Mouse (Mus musculus) erythroblast, embryonic 14.5 days (primary cell): ENCODE measurements around the gene 1110008L16Rik. TPM values are rescaled to one million over a fixed set of nuclear protein-coding genes. Genes with fewer than 3 reads are reported as not detected.
"Not testable (repeated sequence)": the region's sequence is repeated elsewhere in the genome, so short reads cannot be mapped to it uniquely, and the experiment has no call there.

ENCODE experiments used
- H3K27me3 ChIP-seq: 2 replicates; pipeline ENCODE4 v1.6.1; 2012; ENCODE audit warnings: inconsistent platforms; ENCODE audit not compliant: control insufficient read depth
- H3K36me3 ChIP-seq: 2 replicates; pipeline ENCODE4 v1.6.1; 2012; ENCODE audit warnings: mild to moderate bottlenecking, inconsistent platforms; ENCODE audit not compliant: control insufficient read depth
- H3K4me1 ChIP-seq: 2 replicates; pipeline ENCODE4 v1.6.1; 2012; ENCODE audit warnings: inconsistent platforms; ENCODE audit not compliant: control insufficient read depth
- H3K4me3 ChIP-seq: replicated peaks from 2 replicates; pipeline ENCODE3; 2012; ENCODE audit warnings: moderate library complexity, mild to moderate bottlenecking, inconsistent platforms
- H3K9me3 ChIP-seq: 2 replicates; pipeline ENCODE4 v1.6.1; 2012; ENCODE audit warnings: low read length, inconsistent platforms, mixed read lengths; ENCODE audit not compliant: control insufficient read depth
- GATA1 ChIP-seq: IDR thresholded peaks from 2 replicates; pipeline ENCODE4 v1.6.1; 2012; ENCODE audit warnings: low read length, inconsistent platforms, mixed read lengths
- TAL1 ChIP-seq: IDR thresholded peaks from 3 replicates; pipeline ENCODE4 v1.6.1; 2012; ENCODE audit warnings: low read length, inconsistent platforms, mixed read lengths
- polyA plus RNA-seq: library from polyadenylated mRNA; stranded (reverse); fragments of >175 nt; gene quantifications from 2 replicates; pipeline ENCODE4 v1.2.3, GENCODE M21; 2012

1110008L16Rik gene
- polyA plus RNA-seq, 1 experiment = 0.03 TPM

- no peaks in the 10 kb centered on the region for H3K27me3 ChIP-seq
- TF ChIP-seq GATA1 (no peak), TAL1 (no peak)
- H3K36me3 ChIP-seq = peaks cover 5% of the 10 kb centered on the region
- H3K9me3 ChIP-seq = no peaks in the 10 kb centered on the region
- peaks cover 17% of the 10 kb centered on the region for H3K4me1 ChIP-seq
- H3K4me3 ChIP-seq = no peak overlapping the region
Observed at GRCm38 (mm10) chr12:55329351-55329750, 30.0 kb downstream of the 1110008L16Rik start.

- H3K36me3 ChIP-seq = peaks cover 5% of the 10 kb centered on the region
- no peaks in the 10 kb centered on the region for H3K9me3 ChIP-seq
- TF ChIP-seq TAL1 (no peak), GATA1 (no peak)
Observed at GRCm38 (mm10) chr12:55333662-55334061, 34.3 kb downstream of the 1110008L16Rik start.

GRCm38 (mm10) chr12:55338490-55338889 lies 39.1 kb downstream of the 1110008L16Rik start:
- H3K27me3 ChIP-seq, H3K4me3 ChIP-seq, H3K4me1 ChIP-seq, H3K36me3 ChIP-seq, H3K9me3 ChIP-seq: not testable (repeated sequence)

More at GRCm38 (mm10) chr12:55333662-55334061, 34.3 kb downstream of the 1110008L16Rik start:
- no peaks in the 10 kb centered on the region for H3K27me3 ChIP-seq
- H3K4me3 ChIP-seq = no peak overlapping the region
- H3K4me1 ChIP-seq = peaks cover 11% of the 10 kb centered on the region

- not testable (repeated sequence) for H3K4me3 ChIP-seq, H3K27me3 ChIP-seq, H3K4me1 ChIP-seq, H3K9me3 ChIP-seq, H3K36me3 ChIP-seq
Observed at GRCm38 (mm10) chr12:55343045-55343444, 43.7 kb downstream of the 1110008L16Rik start.

GRCm38 (mm10) chr12:55343998-55344397 lies 44.6 kb downstream of the 1110008L16Rik start:
- H3K36me3 ChIP-seq = no peaks in the 10 kb centered on the region

GRCm38 (mm10) chr12:55344583-55344982 lies 45.2 kb downstream of the 1110008L16Rik start:
- Histone ChIP-seq H3K9me3 (no peaks in the 10 kb centered on the region), H3K36me3 (no peaks in the 10 kb centered on the region), H3K4me1 (peaks cover 2% of the 10 kb centered on the region; the same call in 1 of the 2 replicates), H3K27me3 (peaks cover 11% of the 10 kb centered on the region; the same call in 1 of the 2 replicates), H3K4me3 (no peak overlapping the region)
- no peak for TF ChIP-seq GATA1
- TF ChIP-seq TAL1 = no peak

More at GRCm38 (mm10) chr12:55343998-55344397, 44.6 kb downstream of the 1110008L16Rik start:
- Histone ChIP-seq H3K27me3 (peaks cover 9% of the 10 kb centered on the region; the same call in 1 of the 2 replicates), H3K9me3 (no peaks in the 10 kb centered on the region), H3K4me3 (no peak overlapping the region), H3K4me1 (peaks cover 2% of the 10 kb centered on the region; the same call in 1 of the 2 replicates)
- TF ChIP-seq GATA1 (no peak), TAL1 (no peak)

- Histone ChIP-seq H3K36me3 (no peaks in the 10 kb centered on the region), H3K27me3 (peaks cover 18% of the 10 kb centered on the region; the same call in 1 of the 2 replicates), H3K9me3 (no peaks in the 10 kb centered on the region), H3K4me1 (no peaks in the 10 kb centered on the region), H3K4me3 (no peak overlapping the region)
- TF ChIP-seq TAL1 = no peak
Observed at GRCm38 (mm10) chr12:55353423-55353822, 54.0 kb downstream of the 1110008L16Rik start.

- TF ChIP-seq GATA1 (no peak), TAL1 (no peak)
- Histone ChIP-seq H3K36me3 (no peaks in the 10 kb centered on the region), H3K27me3 (peaks cover 22% of the 10 kb centered on the region; the same call in 1 of the 2 replicates)
Observed at GRCm38 (mm10) chr12:55354904-55355303, 55.5 kb downstream of the 1110008L16Rik start.

GRCm38 (mm10) chr12:55357303-55357702 lies 57.9 kb downstream of the 1110008L16Rik start:
- Histone ChIP-seq H3K27me3 (peaks cover 13% of the 10 kb centered on the region; the same call in 1 of the 2 replicates), H3K36me3 (no peaks in the 10 kb centered on the region), H3K9me3 (no peaks in the 10 kb centered on the region)

More at GRCm38 (mm10) chr12:55354904-55355303, 55.5 kb downstream of the 1110008L16Rik start:
- Histone ChIP-seq H3K9me3 (no peaks in the 10 kb centered on the region), H3K4me1 (no peaks in the 10 kb centered on the region), H3K4me3 (no peak overlapping the region)

GRCm38 (mm10) chr12:55360929-55361328 lies 61.6 kb downstream of the 1110008L16Rik start:
- Histone ChIP-seq H3K4me3 (no peak overlapping the region), H3K4me1 (no peaks in the 10 kb centered on the region), H3K36me3 (no peaks in the 10 kb centered on the region), H3K9me3 (no peaks in the 10 kb centered on the region), H3K27me3 (peaks cover 8% of the 10 kb centered on the region; the same call in 1 of the 2 replicates)
- TF ChIP-seq GATA1 (no peak), TAL1 (no peak)

More at GRCm38 (mm10) chr12:55357303-55357702, 57.9 kb downstream of the 1110008L16Rik start:
- no peaks in the 10 kb centered on the region for H3K4me1 ChIP-seq
- H3K4me3 ChIP-seq = no peak overlapping the region
- TF ChIP-seq GATA1 (no peak), TAL1 (no peak)
